Mouse (Mus musculus): ENCODE results near the gene Tmem182.

The Tmem182 gene

DNA sequence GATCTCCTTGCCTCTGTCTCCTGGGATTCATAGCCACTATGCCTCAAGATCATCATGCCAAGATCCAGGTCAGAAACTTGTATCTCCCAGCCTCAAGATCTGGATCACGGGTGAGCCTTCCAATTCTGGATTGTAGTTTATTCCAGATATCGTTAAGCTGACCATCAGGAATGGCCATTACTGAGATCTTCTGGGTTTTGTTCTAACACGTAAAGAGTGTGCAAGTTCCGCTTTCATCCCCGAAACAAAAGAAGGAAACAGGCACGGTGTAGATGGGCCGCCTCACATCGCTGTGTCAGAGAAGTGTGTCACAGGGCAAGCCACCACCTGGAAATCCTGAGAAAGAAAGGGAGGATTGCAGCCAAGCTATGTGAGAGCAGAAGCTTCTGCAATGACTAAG, 6.3 kb upstream of the Tmem182 start:
- no peak for DNase-seq (ENCODE audit: low spot score in 2 of 2)

DNA sequence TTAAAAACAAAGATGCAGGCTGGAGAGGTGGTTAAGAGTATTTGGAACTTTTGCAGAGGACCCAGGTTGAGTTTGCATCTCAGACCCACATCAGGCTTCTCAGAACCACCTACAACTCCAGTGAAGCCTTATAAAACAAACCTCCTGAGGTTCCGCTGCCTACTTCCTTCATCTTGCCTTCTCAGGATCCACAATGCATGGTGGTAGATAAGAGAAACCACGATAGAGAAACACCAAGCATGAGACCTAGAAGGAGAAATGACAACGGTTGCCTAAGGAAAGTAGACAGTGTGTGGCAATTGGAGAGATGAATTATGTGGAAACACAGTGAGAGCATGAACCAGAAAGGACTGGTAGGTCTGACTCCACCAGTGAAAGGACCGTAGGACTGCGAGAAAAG, 4.5 kb upstream of the Tmem182 start:
- DNase-seq (ENCODE audit: low spot score in 2 of 2) = no peak

DNA sequence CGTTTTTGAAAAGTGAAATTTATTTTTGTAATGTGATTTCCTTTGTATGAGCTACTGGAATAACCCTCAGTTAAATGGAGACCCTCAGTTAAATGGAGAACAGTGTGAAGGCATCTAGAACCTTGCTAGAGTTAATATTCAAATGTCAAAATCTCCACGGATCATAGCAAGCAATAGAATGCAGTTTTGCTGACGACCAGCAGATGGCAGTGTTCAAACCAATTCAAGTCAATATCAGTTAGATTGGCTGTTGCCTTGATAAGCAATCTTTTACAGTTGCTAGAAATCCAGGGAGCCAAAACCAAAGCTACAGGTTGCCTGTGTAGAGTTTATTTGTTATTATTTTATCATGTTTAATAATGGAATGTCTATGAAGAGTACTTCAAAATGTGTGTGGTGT, 2.6 kb upstream of the Tmem182 start:
- no peak for DNase-seq (ENCODE audit: low spot score in 2 of 2)

DNA sequence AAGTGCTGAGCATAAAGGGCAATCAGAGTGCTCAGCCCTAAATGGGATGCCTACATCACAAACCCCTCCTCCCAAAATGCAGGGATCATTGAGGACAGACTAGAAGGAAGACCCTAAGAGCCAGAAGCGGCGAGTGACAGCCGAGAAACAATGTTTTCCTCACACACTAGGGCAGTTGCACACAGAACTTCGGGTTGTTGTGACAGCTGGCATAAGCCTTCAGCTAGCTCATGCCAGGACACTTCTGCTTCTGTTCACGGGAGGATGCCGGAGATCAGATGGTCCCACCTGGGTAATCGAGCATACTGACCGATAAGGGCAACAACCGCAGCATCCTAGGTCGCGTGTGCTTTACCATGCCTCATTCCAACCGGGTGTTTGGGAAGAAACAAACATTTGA, 1.3 kb upstream of the Tmem182 start:
- no peak for DNase-seq (ENCODE audit: low spot score in 2 of 2)

DNA sequence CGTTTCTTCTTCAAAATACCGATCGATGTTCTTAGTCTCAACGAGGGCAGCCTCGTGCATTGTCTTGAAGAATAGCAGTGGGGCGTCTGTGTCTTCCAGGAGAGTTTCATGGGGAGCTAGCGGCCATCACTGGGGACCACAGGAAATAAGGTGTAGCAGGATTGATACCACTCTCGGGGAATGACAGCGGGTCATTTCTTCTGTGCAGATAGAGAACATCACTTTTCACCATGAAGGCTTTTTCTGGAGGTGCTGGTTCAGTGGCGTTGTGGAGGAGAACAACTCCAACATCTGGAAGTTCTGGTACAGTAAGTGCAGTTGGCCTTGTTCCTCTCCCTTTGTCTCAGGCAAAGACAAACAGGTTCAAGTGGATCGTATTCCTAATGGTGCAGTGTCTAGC, 490 bp downstream of the Tmem182 start:
- no peak for DNase-seq (ENCODE audit: low spot score in 2 of 2)

DNA sequence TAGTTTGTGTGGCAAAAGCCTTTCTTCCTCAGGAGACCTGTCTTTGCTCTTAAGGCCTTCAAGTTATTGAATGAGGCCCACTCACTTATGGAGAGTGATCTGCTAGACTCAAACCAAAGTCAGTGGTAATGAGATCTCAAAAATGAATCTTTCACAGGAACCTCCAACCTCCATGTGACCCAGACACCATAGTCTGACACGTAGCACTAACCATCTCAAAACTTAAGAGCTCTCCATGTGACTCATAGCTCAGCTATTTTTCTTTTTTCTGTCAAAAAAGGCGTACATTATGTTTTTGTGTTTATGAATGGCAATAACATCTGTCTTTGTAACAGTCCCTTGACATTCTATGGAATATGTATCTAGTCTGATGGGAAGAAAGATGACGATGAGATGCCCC, 3.2 kb downstream of the Tmem182 start:
- no peak for DNase-seq (ENCODE audit: low spot score in 2 of 2)

DNA sequence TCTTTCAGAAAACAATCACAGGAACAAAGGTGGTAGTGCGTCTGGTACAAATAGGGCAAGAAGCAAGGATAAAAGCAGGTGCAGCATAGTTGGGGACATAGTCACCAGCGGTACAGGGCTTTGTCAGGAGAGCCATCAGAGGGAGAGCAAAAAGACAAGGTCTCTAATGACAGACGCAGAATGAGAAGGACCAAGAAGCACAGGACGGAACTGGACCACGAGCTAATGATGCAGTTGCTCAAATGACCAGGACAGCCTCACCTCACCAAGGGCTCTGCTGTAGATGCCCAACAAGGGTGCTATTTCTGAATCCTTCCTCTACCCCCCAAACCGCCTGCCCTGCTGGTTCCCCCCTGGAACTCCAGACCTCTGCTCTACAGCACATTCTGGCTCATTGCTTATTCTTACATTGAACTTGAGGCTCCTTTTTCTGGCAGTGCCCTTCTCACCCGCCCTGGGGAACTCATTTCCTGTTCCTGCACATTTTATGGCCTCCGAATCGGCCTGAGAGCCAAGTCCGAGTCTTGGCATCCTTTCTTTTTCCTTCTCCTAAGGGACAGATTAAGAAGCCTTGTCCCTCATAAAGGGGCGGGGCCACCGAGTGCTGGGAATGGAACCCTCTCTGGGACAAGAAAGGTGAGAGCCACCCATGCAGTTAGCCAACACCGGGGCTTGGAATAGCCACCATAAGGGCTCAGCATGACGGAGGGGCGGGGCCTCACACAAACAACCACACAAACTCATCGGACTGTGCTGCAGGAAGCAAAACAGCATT, 9.9 kb downstream of the Tmem182 start:
- no peak for DNase-seq (ENCODE audit: low spot score in 2 of 2)

DNA sequence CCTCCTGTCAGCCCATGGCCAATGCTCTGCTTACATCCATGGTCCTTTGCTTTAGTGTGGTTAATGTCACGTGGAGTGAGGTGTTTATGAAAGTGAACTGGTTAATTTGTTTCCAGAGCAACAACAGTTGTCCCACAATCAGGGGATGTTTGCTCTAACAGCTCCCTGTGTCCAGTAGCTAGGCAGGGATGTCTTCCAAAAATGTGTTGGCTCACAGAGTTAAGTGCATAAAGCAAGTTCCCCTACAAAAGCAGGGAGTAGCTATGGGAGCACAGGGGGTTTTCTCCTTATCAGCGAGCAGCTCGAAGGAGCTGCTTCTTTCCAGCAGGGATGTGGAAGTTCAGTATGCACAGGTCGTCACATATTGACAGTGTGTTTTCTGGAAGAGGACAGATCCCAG, 19.1 kb downstream of the Tmem182 start:
- no peak for DNase-seq (ENCODE audit: low spot score in 2 of 2)

DNA sequence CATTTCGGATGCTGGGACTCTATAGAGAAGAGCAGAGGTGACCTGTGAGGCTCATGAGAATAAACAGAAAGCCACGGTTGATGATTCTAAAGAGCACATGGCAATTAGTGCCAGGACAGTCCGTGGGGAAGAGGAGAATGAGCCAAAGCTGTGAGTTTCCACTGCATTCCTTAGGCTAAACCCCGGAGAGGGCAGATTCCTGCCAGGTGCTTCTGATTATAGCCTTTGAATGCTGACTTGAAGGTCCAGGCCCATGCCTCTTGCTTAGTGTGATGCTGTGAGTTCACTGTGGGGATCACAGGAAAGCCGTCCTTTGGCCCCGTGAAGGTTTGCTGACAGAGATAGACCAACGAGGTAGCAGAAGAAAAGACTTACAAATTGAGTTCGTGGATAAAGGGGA, 19.5 kb downstream of the Tmem182 start:
- no peak for DNase-seq (ENCODE audit: low spot score in 2 of 2)

DNA sequence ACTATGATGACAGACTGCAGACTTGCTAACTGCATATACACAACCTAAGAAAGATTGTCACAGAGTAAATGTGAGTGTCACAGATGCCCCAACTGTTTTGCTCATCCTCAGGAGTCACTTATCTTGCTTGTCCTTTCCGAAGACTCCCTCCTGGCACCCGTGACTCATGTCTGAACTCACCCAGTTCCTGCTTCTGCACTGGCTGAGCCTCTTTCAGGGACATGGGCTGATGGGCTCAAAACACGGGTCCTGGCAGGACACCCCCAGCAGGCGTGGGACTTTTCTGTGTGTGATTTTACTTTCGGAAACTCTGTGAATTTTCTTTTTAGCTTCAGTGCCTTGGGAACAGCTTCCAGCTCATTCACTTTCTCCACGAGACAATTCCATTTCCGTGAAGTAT, 20.4 kb downstream of the Tmem182 start:
- DNase-seq (ENCODE audit: low spot score in 2 of 2) = no peak

DNA sequence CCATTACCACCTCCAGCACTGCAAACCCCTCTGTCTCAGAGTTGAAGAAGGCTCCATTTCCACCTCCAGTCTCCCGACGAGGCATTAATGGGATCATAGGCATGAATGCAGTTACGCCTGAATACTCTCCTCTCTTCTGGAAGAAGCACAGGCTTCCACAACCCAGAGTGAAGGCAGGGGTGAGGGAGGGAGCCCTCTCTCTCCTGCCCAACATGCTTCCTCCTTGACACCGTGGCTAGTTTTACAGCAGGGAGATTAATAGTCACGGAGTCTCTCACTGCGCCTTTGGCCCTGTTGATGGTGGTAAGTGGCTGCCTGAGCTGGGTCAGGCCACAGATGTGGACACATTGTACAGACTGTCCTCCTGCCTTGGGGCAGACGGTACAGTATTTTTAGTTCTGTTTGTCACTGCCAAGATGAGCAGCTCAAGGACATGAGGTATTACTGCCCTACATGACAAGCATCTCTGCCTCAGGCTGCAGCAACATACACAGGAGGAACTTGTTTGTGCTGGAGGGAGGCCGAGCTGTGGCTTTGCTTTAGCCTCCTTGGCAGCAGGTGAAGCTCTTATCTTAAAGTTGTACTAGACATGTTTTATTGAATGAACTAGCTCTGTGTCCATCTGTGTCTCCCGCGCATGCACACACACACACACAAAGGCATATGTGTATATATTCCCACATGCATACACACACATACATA, 24.0 kb downstream of the Tmem182 start:
- DNase-seq (ENCODE audit: low spot score in 2 of 2) = no peak

DNA sequence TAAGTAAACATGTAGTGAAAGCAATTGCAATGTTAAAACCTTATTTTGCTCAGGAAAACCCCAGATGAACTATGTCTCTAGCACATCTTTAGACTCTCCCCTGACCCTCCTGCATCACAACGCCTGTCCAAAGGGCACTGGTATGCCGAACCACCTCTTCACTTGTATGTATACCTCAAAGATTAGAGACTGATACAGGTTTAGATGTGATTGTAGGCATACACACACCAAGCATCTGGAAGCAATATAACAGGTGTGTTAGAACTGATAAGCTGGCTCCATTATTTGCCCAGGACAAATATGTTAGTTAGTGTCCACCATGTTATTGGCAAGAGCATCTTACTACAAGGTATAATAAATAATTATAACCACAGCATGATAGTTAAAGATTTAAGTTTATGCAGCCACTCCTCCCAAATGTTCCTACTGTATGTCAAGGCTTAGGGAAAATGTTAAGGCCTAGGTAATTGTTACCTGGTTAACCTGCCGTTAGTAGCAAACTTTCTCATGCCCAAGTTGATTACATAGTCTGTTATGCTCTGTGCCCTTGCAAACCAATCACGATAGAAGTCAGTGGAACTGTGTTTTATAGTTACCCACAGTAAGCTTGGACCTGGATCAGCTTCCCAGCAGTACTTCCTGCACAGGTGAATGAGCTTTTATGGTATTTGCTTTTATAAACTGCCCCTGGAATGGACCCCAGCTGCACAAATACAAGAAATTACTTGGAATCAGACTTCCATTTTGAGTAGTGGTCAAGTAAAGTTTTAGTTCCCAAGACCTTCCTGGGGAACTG, 25.5 kb downstream of the Tmem182 start:
- DNase-seq (ENCODE audit: low spot score in 2 of 2) = no peak

DNA sequence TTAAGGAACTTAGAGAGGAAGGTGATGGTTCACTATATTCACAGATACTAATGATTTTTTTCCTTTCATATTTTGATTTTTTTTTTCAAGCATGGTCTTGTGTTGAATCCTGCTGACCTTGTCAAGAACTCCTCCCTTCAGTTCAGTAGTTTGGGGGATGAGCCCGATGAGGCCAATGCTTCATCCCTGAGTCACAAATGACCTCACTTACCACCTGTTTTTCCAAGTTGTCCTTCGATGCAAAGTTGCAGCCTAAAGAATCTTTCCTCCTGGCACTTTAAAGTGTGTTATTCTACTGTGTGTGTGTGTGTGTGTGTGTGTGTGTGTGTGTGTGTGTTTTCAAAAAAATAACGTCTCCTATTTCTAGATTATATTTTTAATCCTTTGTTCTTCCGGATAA, 30.1 kb downstream of the Tmem182 start:
- DNase-seq (ENCODE audit: low spot score in 2 of 2) = no peak

DNA sequence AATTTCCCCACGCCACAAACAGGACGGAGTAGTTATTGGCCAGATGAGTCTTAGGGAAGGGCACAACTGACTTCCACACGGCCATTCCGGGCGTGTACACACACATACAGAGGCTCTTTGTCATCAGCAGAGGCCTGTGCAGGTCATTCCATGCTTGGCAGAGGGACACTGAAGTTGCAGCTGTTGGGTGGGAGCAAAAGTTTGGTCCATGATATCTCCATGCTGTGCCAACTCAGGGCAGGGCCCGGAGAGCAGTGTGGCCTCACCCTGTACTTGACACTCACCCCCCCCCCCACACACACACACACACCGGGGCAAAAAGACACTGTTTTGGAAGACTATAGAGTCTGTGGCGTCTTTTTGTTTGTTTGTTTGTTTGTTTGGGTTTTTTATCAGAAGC, 35.2 kb downstream of the Tmem182 start:
- no peak for DNase-seq (ENCODE audit: low spot score in 2 of 2)

DNA sequence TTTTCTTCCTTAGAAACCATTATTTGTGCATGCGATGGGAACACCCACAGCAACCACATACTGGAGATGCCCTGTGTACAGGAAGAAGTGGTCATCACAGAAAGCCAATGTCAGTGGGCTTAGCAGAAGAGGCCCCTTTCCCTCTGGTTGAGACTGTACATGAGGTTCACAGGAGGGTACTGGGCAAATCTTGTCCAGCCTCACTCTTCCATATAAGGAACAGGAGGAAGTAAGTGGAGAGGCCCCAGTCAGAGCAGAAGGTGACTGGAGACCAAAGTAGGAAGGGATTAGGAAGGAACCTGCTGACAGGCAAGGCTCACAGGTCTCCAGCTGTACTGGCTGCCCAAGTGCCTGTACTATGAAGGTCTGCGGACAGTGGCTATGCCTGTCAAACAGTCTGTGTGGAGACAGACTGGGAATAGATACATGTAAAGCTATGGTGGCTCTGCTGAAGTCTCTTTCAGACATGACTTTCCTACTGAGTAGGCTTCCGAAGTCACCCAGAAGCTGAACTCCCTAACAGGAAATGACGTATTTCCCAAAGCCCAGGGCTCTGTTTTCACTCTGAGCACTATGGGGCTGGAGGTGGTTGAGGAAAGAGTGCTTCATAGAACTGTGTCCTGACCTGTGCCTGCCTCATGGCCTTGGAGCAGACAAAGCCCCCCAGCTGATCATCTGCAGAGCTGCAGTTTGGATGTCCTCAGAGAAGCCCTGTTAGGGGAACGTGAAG, 35.8 kb downstream of the Tmem182 start:
- DNase-seq (ENCODE audit: low spot score in 2 of 2) = no peak

DNA sequence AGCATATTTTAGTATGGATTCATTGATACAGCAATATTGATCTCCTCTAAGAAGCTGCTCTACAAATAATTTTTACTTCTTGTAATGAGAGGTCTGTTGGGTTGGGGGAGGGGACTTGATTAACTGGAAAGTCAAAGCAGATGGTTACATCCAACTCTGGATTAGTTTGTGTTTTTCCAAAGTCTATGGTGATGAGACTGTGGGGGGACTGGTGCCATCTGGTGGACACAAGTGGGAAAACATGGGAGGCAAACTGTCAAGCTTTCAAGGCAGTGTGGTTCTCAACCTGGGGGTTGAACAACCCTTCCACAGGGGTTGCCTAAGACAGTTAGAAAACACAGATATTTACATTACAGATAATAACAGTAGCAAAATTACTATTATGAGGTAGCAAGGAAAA, 39.2 kb downstream of the Tmem182 start:
- peak in 1 of 2 experiments; percentile 62 for DNase-seq (ENCODE audit: low spot score in 2 of 2)

DNA sequence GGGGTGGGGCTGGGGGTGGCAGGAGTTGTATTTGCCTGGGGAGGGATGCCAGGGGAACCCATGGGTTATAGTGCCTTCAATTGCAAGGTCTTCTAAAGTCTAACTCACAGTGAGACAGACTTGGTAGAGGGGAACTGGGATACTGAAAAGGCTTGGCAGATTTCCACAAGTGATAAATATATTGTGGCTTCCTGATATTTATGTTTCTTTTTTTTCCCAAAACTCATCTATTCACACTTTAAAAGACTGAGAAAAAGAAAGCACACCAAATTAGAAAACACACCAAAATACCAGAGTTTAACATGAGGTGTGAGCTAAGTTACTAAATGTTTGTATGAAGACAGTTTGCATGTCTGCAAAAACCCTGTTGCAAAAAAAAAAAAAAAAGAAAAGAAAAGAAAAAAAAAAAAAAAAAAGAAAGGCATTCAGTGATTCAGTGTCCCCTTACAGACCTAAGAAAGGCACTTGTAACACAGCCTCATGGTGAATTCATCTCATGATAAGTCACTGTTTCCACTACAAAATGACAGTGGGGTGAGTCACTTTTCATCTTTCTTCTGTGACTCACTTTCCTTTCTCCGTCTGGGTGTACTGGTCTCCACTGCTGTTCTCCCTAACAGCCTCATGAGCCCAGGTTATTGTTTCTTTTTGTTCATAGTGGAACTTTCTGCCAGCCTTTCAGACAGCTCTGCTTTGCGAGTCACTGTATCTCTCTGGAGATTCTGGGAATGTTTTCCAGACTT, 42.0 kb downstream of the Tmem182 start:
- DNase-seq (ENCODE audit: low spot score in 2 of 2) = no peak

DNA sequence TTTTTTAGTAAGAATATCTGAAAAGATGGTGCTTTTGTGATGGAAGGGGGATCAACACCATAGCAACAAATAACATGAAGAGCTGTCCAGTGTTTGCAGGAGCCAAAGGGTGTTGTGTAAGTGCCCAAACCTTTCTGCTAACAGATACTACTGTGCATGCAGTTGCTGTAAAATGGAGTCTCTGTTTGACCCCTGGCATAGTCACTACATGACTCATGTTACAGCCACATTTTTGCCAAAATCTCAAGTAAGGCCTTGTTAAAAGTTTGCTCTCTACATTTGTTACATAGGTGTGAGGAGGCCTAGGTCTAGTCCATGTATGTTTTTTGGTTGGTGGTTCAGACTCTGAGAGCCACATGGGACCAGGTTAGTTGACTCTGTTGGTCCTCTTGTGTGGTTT, 45.9 kb downstream of the Tmem182 start:
- no peak for DNase-seq (ENCODE audit: low spot score in 2 of 2)

DNA sequence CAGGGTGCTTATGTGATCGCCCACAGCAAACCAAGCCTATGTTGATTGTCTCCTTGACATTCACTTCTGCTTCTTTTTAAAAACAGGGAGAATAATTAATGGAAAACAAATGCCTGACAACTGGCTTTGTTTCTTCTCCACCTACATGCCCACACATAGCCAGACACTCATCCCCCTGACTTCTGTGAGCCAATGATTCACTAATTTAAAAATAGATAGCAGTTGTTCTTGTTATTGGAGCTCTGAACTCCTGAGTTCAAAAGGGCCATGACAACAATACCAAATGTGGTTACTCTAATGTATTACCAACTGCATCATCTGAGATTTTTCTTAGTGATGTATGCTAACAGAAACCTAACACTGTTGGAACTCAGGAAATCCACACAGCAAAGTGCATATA, 49.9 kb downstream of the Tmem182 start:
- no peak for DNase-seq (ENCODE audit: low spot score in 2 of 2)

DNA sequence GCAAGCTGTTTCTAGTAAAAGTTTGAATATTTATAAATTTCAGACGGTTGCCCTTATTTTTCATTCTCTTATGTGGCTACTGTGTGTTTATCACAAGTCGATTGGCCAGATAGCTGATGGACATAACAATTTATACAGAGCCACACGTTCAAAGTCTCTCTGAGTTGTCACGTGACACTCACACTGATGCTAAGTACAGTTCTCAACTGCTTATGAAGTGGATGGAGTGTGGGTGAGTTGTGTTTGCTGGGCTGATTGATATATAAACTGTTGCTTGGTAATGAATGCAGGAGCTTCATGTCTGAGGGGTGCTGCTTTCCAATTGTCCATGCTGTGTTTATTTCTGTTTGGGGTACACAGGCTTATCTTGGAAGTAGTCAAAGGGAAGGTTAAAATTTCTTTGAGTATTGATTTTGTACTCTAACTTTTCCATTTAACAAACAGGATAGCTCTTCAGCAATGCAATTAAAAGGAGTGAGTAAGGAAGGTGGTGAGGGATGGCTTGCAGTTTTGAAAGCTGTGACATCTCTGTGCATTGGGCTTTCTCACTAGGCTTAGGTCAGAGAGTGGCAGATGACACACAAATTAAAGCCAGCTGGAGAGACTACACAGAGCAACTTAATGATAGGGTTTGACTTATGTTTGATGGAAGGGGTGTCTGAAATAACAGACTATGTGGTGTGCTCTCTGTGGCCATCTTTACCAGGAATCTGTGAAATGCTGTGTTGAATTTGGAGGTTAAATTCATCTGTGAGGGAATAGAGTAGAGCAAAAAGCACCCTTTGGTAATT, 51.6 kb downstream of the Tmem182 start:
- DNase-seq (ENCODE audit: low spot score in 2 of 2) = no peak

DNA sequence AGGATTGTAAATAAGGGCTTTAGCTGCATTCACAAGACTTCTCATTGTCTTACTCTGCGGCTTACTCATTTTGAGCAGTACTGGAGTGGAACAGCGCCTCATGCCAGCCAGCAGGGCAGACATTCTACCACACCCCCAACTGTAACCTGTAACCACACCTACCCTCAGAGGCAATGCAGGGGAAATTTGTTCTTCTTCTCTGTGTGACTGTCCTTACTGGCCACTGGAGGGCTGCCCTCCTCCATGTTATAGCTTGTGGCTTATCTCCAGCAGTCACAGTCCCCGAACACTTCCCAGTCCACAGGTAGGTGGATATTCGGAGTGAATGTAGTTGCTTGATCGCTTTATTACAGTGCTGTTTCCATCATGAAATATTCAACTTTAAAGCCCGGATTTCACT, 59.6 kb downstream of the Tmem182 start:
- no peak for DNase-seq (ENCODE audit: low spot score in 2 of 2)

Measured in spleen, postnatal 4 days (tissue).